Mouse (Mus musculus) midbrain, embryonic 14.5 days (tissue): ENCODE measurements around the gene Ints6l. TPM values are rescaled to one million over a fixed set of nuclear protein-coding genes. Genes with fewer than 3 reads are reported as not detected.
"Not testable (repeated sequence)": the region's sequence is repeated elsewhere in the genome, so short reads cannot be mapped to it uniquely, and the experiment has no call there.

Experiments used
- ATAC-seq: fragments of 200-750 bp; cut with Nextera tagmentation; 2 replicates; pipeline ENCODE4 v1.8.0; 2017; ENCODE audit warnings: moderate number of reproducible peaks, moderate library complexity; ENCODE audit not compliant: low FRiP score, low TSS enrichment
- DNase-seq: peaks from one replicate; pipeline ENCODE4 v3.0.0-alpha.2; 2015
- H3K27ac ChIP-seq: fragments of 300-500 bp; sonication (generic); replicated peaks from 2 replicates; pipeline ENCODE4 v1.5.1; 2014; ENCODE audit warnings: mild to moderate bottlenecking, low read depth, low read length, moderate library complexity
- H3K27me3 ChIP-seq: fragments of 300-500 bp; sonication (generic); 2 replicates; pipeline ENCODE4 v1.6.1; 2014; ENCODE audit warnings: low read length, control low read depth, mixed read lengths; ENCODE audit not compliant: control insufficient read depth, insufficient read depth
- H3K36me3 ChIP-seq: fragments of 300-500 bp; sonication (generic); 2 replicates; pipeline ENCODE4 v1.6.1; 2014; ENCODE audit warnings: low read length, control low read depth; ENCODE audit not compliant: control insufficient read depth, insufficient read depth
- H3K4me1 ChIP-seq: fragments of 300-500 bp; sonication (generic); 2 replicates; pipeline ENCODE4 v1.6.1; 2014; ENCODE audit warnings: mild to moderate bottlenecking, antibody characterized with exemption, low read length, control low read depth; ENCODE audit not compliant: control insufficient read depth, insufficient read depth
- H3K4me2 ChIP-seq: fragments of 300-500 bp; sonication (generic); 2 replicates; pipeline ENCODE4 v1.6.1; 2014; ENCODE audit warnings: mild to moderate bottlenecking, low read length, moderate library complexity
- H3K4me3 ChIP-seq: fragments of 300-500 bp; sonication (generic); replicated peaks from 2 replicates; pipeline ENCODE4 v1.5.1; 2014; ENCODE audit warnings: low read depth, low read length
- H3K9ac ChIP-seq: fragments of 300-500 bp; sonication (generic); replicated peaks from 2 replicates; pipeline ENCODE4 v1.6.1; 2014; ENCODE audit warnings: mild to moderate bottlenecking, low read length, moderate library complexity
- H3K9me3 ChIP-seq: fragments of 300-500 bp; sonication (generic); 2 replicates; pipeline ENCODE4 v1.6.1; 2016; ENCODE audit warnings: low read length, control low read depth, mixed read lengths; ENCODE audit not compliant: control insufficient read depth
- WGBS: fragments of 180-500 bp; shearing (Covaris S2); extraction: QIAGEN DNeasy Blood & Tissue Kit; methylation state at CpG from one replicate; pipeline ENCODE4 v1.1.7; 2014; 5-methylcytosine and 5-hydroxymethylcytosine counted together
- polyA plus RNA-seq: library from polyadenylated mRNA; unstranded; fragments of >200 nt; fragmentation: Nextera tagmentation; extraction: Ambion mirVana; gene quantifications from 2 replicates; pipeline ENCODE4 v1.2.1, GENCODE M21; 2014

Gene Ints6l
- polyA plus RNA-seq, 1 experiment from 2014 or later, result 21.0 TPM

- ATAC-seq, result no peak
- H3K9me3 ChIP-seq, result no peaks in the 10 kb centered on the region
- H3K4me1 ChIP-seq, result no peaks in the 10 kb centered on the region
- 0 out of 2 replicates have a peak, but pooled peaks cover 10% of the 10 kb centered on the region for H3K36me3 ChIP-seq
- 92% methylated on average over 3 of the region's 3 CpGs for WGBS
- no peak for DNase-seq
- H3K4me3 ChIP-seq, result no peak overlapping the region
- H3K27ac ChIP-seq, result no peak overlapping the region
- no peak overlapping the region for H3K4me2 ChIP-seq
- no peak overlapping the region for H3K9ac ChIP-seq
- H3K27me3 ChIP-seq, result no peaks in the 10 kb centered on the region
Measured at GRCm38 (mm10) chrX:56477553-56477952, 22.9 kb downstream of the Ints6l start.

GRCm38 (mm10) chrX:56481906-56482305 is 27.2 kb downstream of the Ints6l start:
- DNase-seq (peak; percentile 2), ATAC-seq (no peak)
- no peak overlapping the region for H3K4me3 ChIP-seq
- H3K27me3 ChIP-seq, result no peaks in the 10 kb centered on the region
- no peak overlapping the region for H3K4me2 ChIP-seq
- H3K4me1 ChIP-seq, result no peaks in the 10 kb centered on the region
- WGBS, result 53% methylated on average over 3 of the region's 3 CpGs
- H3K9ac ChIP-seq, result no peak overlapping the region
- no peaks in the 10 kb centered on the region for H3K9me3 ChIP-seq
- no peak overlapping the region for H3K27ac ChIP-seq
- 0 out of 2 replicates have a peak, but pooled peaks cover 13% of the 10 kb centered on the region for H3K36me3 ChIP-seq

GRCm38 (mm10) chrX:56489758-56490157 is 35.1 kb downstream of the Ints6l start:
- no peak overlapping the region for H3K27ac ChIP-seq
- no peak overlapping the region for H3K9ac ChIP-seq
- 0 out of 2 replicates have a peak, but pooled peaks cover 3% of the 10 kb centered on the region for H3K36me3 ChIP-seq
- peak; percentile 86 for DNase-seq
- H3K9me3 ChIP-seq, result no peaks in the 10 kb centered on the region
- 23% methylated on average over 1 of the region's 1 CpGs for WGBS
- H3K27me3 ChIP-seq, result no peaks in the 10 kb centered on the region
- H3K4me1 ChIP-seq, result no peaks in the 10 kb centered on the region
- no peak overlapping the region for H3K4me2 ChIP-seq
- no peak for ATAC-seq
- H3K4me3 ChIP-seq, result no peak overlapping the region

GRCm38 (mm10) chrX:56497241-56497640 is 42.6 kb downstream of the Ints6l start:
- Histone ChIP-seq H3K4me1 (no peaks in the 10 kb centered on the region), H3K9me3 (no peaks in the 10 kb centered on the region), H3K4me3 (no peak overlapping the region), H3K36me3 (peaks cover 9% of the 10 kb centered on the region; the same call in 1 of the 2 replicates), H3K4me2 (no peak overlapping the region), H3K27ac (no peak overlapping the region), H3K9ac (no peak overlapping the region), H3K27me3 (no peaks in the 10 kb centered on the region)
- 88% methylated on average over 7 of the region's 7 CpGs for WGBS
- DNase-seq (no peak), ATAC-seq (no peak)

- H3K27me3 ChIP-seq, H3K36me3 ChIP-seq, H3K27ac ChIP-seq, H3K4me3 ChIP-seq, DNase-seq, H3K9ac ChIP-seq, H3K4me2 ChIP-seq, H3K9me3 ChIP-seq, ATAC-seq, H3K4me1 ChIP-seq: not testable (repeated sequence)
- WGBS, result 82% methylated on average over 6 of the region's 6 CpGs
Measured at GRCm38 (mm10) chrX:56524442-56524841, 69.8 kb downstream of the Ints6l start, which contains the start of gene Gm10477. Gm10477 (plus strand) TSS chrX:56524742.

- no peaks in the 10 kb centered on the region for H3K4me1 ChIP-seq
- no peaks in the 10 kb centered on the region for H3K9me3 ChIP-seq
- WGBS, result 18% methylated on average over 3 of the region's 3 CpGs
- no peak overlapping the region for H3K27ac ChIP-seq
- no peak overlapping the region for H3K4me3 ChIP-seq
- no peaks in the 10 kb centered on the region for H3K27me3 ChIP-seq
- no peak overlapping the region for H3K4me2 ChIP-seq
- H3K36me3 ChIP-seq, result no peaks in the 10 kb centered on the region
- H3K9ac ChIP-seq, result no peak overlapping the region
- ATAC-seq, result no peak
- DNase-seq, result peak; percentile 73
Measured at GRCm38 (mm10) chrX:56531266-56531665, 76.6 kb downstream of the Ints6l start.

GRCm38 (mm10) chrX:56537162-56537561 is 82.5 kb downstream of the Ints6l start:
- H3K4me2 ChIP-seq, result no peak overlapping the region
- H3K9ac ChIP-seq, result no peak overlapping the region
- H3K4me3 ChIP-seq, result no peak overlapping the region
- 57% methylated on average over 4 of the region's 4 CpGs for WGBS
- no peaks in the 10 kb centered on the region for H3K9me3 ChIP-seq
- no peak overlapping the region for H3K27ac ChIP-seq
- no peaks in the 10 kb centered on the region for H3K4me1 ChIP-seq
- ATAC-seq, result no peak
- DNase-seq, result peak; percentile 71
- H3K27me3 ChIP-seq, result no peaks in the 10 kb centered on the region
- H3K36me3 ChIP-seq, result no peaks in the 10 kb centered on the region

GRCm38 (mm10) chrX:56549506-56549905 is 94.8 kb downstream of the Ints6l start, which contains the start of gene Gm648:
Gm648 (minus strand) TSS chrX:56549606.
- no peak within 1 kb of the TSS for H3K4me3 ChIP-seq
- no peaks in the 10 kb centered on the region for H3K9me3 ChIP-seq
- H3K27ac ChIP-seq, result no peak within 1 kb of the TSS
- H3K27me3 ChIP-seq, result no peaks in the 10 kb centered on the region
- ATAC-seq (no peak), DNase-seq (no peak)
- H3K9ac ChIP-seq, result no peak within 1 kb of the TSS
- H3K4me1 ChIP-seq, result no peaks in the 10 kb centered on the region
- 89% methylated on average over 7 of the region's 7 CpGs for WGBS
- H3K36me3 ChIP-seq, result no peaks in the 10 kb centered on the region
- H3K4me2 ChIP-seq, result no peak within 1 kb of the TSS

- Histone ChIP-seq H3K4me3 (no peak overlapping the region), H3K9me3 (no peaks in the 10 kb centered on the region), H3K27ac (no peak overlapping the region), H3K4me1 (no peaks in the 10 kb centered on the region), H3K9ac (no peak overlapping the region), H3K27me3 (no peaks in the 10 kb centered on the region), H3K36me3 (no peaks in the 10 kb centered on the region), H3K4me2 (no peak overlapping the region)
- DNase-seq, result no peak
- WGBS, result 78% methylated on average over 3 of the region's 3 CpGs
- ATAC-seq, result no peak
Measured at GRCm38 (mm10) chrX:56553584-56553983, 98.9 kb downstream of the Ints6l start.
